Mouse (Mus musculus) mouse trophoblast stem cell (cell line): Measurements from ENCODE around the gene Olfr1133.
"Not testable (repeated sequence)": the region's sequence is repeated elsewhere in the genome, so short reads cannot be mapped to it uniquely, and the experiment has no call there.

Source experiments
- in situ Hi-C, 2 experiments: fragments of 300-500 bp; cut with MseI, MboI; formaldehyde crosslinking; loops; 2 replicates in 1 of 2; 3 replicates in 1 of 2; pipeline ENCODE4 v1.15.1; 2025

Gene Olfr1133

DNA sequence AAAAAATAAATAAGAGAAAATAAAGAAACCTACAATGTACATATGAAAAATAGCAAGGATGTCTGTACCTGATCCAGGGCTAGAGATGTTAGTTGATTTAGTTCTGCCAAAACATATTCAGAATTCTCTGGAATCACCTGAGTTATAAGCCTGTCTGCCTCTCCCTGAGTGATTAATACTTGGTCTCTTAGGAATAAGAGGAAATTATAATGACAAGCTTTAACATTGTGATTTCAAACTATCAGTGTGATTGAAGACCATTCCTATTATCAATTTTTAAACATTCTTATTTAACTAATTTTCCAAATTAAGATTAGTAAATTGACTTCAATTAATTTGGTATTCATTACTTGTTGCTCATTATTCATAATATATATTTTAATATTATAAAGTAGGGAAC lies at the start of gene Olfr1133:
TSS of gene Olfr1133 (minus strand) at position 101 of the 400 bp plus-strand sequence.
- in situ Hi-C loops, result no loop called here

DNA sequence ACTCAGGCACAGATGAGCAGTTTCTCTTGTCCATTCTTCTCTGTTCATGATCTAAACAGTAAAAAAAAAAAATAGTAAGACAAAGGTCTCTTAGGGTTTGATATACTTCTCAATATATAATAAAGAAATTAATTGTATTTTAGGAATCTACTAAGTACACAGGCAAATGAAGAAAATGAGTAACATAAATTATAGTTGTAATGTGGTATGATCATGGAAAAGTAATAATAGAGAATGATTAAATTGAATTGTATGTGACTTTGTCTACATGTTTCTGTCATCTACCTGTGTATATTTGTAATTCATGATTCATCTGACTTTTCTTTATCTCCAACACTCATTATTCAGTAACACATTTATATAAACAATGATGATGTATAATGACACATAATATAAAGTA lies 46.7 kb upstream of the Olfr1133 start, which contains the start of gene Olfr1136:
TSS of gene Olfr1136 (minus strand) at position 101 of the 400 bp plus-strand sequence.
- in situ Hi-C loops, result no loop called here

GRCm38 (mm10) chr2:87673564-87673963 lies 26.4 kb upstream of the Olfr1133 start, which contains the start of gene Olfr1135:
TSS of gene Olfr1135 (minus strand) at chr2:87673664.
- in situ Hi-C loops, result no loop called here

DNA sequence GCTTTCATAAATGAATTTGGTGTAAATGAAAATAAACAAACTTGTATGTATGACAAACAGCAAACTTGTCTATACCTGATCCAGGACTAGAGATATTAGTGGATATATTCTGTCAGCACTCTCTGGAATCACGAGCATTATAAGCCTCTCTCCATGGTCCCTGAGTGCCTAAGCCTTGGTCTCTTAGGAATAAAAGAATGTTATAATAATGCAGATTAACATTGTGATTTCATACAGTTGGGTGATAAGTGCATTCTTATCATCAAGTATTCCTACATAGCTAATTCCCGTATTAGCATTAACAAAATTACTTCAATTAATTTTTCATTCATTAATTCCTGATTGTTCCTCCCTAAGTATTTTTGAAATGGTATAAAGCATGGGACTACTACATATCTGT lies 11.2 kb upstream of the Olfr1133 start, which contains the start of gene Olfr1134:
TSS of gene Olfr1134 (minus strand) at position 101 of the 400 bp plus-strand sequence.
- in situ Hi-C loops, result no loop called here

DNA sequence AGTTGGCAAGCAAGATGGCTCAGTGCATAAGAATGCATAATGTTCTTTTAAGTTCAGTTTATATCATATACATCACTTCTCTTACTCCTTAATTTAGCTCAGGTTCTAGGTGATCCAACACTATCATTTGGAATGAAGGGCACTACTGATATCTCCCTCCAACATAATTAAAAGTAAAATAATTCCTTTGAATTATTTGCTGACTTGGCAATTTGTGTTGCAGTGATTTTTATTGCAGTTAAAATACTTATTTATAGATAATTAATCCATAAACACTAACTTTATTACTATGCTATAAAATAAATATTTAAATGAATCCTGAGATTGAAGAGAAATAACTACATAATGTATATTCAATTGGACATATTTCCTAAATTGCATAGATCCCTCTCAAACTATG lies 4.7 kb downstream of the Olfr1133 start:
- in situ Hi-C loops, result no loop called here

DNA sequence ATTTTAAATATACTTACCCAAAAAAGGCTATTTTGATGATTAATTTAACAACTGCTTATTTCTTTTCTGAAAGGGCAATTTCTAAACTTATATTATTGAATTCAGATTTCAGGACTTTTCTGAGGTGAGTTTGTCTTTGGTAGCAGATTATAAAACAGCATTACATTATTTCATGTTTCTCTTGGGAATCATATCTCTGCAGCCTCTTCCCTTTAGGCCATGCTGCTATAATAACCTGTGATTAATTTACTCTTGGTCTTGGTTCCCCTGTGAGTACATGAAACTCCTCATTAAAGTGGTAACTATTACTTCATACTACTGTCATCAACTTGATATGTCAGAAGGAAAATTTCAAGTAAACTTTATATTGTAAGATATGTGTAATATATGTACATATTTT lies 9.7 kb downstream of the Olfr1133 start, which contains the start of gene Olfr1132:
TSS of gene Olfr1132 (minus strand) at position 101 of the 400 bp plus-strand sequence.
- in situ Hi-C loops, result no loop called here

DNA sequence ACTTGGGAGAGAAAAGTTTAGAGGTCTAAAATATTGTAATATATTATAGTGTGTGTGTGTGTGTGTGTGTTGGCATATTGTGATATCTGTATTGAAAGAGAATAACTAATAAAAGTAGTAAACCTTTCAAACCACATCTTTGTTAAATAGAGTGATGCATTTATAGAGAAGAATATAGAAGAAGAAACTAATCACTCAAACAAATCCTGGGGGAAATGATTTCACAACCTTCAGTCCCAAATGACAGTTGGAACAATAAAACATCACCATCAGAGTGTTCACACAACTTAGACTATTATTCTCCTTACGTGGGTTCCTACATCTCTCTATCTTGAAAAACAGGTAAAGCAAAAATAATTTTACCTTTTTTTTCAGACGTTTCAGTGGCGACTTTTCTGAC lies 20.4 kb downstream of the Olfr1133 start, which contains the start of gene Olfr1131:
TSS of gene Olfr1131 (plus strand) at position 301 of the 400 bp plus-strand sequence.
- in situ Hi-C loops, result no loop called here

DNA sequence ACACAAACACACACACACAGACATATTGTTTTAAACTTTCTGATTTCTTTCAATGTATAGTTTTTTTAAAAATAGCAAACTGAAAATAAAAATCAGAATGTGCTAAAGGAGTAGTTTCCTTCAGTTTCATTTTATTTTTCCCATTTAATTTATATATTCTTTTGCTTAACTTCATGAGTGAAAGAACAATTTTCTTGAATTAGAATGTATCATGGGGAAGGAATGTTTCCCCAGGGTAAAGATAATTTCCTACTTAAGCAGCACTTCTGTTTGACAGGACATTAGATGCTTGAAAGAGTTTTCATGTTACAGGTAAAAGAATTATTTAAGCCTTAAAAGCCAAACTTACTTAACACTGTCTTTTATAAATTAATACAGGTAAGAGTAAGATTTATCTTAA lies 41.3 kb downstream of the Olfr1133 start, which contains the start of gene Olfr1130:
TSS of gene Olfr1130 (plus strand) at position 301 of the 400 bp plus-strand sequence.
- in situ Hi-C loops, result not testable (repeated sequence)
